Mouse (Mus musculus) heart, embryonic 11.5 days (tissue): ENCODE data around the gene Epha6. TPM values are rescaled to one million over a fixed set of nuclear protein-coding genes. Genes with fewer than 3 reads are reported as not detected.

Source experiments
- ATAC-seq: fragments of 200-750 bp; cut with Nextera tagmentation; replicated peaks from 2 replicates; pipeline ENCODE4 v1.8.0; 2017; ENCODE audit warnings: moderate library complexity; ENCODE audit not compliant: insufficient number of reproducible peaks, low FRiP score, low TSS enrichment
- H3K27ac ChIP-seq: fragments of 300-500 bp; sonication (generic); 2 replicates; pipeline ENCODE4 v1.5.1; 2014; ENCODE audit warnings: mild to moderate bottlenecking, low read depth, low read length
- H3K27me3 ChIP-seq: fragments of 300-500 bp; sonication (generic); 2 replicates; pipeline ENCODE4 v1.6.1; 2014; ENCODE audit warnings: mild to moderate bottlenecking, low read length, mixed read lengths; ENCODE audit not compliant: control insufficient read depth, insufficient read depth
- H3K36me3 ChIP-seq: fragments of 300-500 bp; sonication (generic); 2 replicates; pipeline ENCODE4 v1.6.1; 2014; ENCODE audit warnings: mild to moderate bottlenecking, low read length, moderate library complexity, mixed read lengths; ENCODE audit not compliant: control insufficient read depth, insufficient read depth
- H3K4me1 ChIP-seq: fragments of 300-500 bp; sonication (generic); 2 replicates; pipeline ENCODE4 v1.6.1; 2014; ENCODE audit warnings: low read length; ENCODE audit not compliant: control insufficient read depth, insufficient read depth
- H3K4me2 ChIP-seq: fragments of 300-500 bp; sonication (generic); 2 replicates; pipeline ENCODE4 v1.6.1; 2014; ENCODE audit warnings: mild to moderate bottlenecking, moderate library complexity
- H3K4me3 ChIP-seq: fragments of 300-500 bp; sonication (generic); 2 replicates; pipeline ENCODE4 v1.5.1; 2014; ENCODE audit warnings: low read depth, low read length
- H3K9ac ChIP-seq: fragments of 300-500 bp; sonication (generic); 2 replicates; pipeline ENCODE4 v1.6.1; 2014; ENCODE audit warnings: mild to moderate bottlenecking, low read depth, low read length, moderate library complexity
- H3K9me3 ChIP-seq: fragments of 300-500 bp; sonication (generic); replicated peaks from 2 replicates; pipeline ENCODE4 v1.6.1; 2016; ENCODE audit warnings: low read length; ENCODE audit not compliant: control insufficient read depth
- WGBS: fragments of 180-500 bp; shearing (Covaris S2); extraction: QIAGEN DNeasy Blood & Tissue Kit; methylation state at CpG from one replicate; pipeline ENCODE4 v1.1.7; 2014; ENCODE audit not compliant: insufficient replicate concordance; 5-methylcytosine and 5-hydroxymethylcytosine counted together
- polyA plus RNA-seq: library from polyadenylated mRNA; unstranded; fragments of >200 nt; fragmentation: Nextera tagmentation; extraction: Ambion mirVana; gene quantifications from 2 replicates; pipeline ENCODE4 v1.2.1, GENCODE M21; 2014

Epha6 gene
- polyA plus RNA-seq, 1 experiment from 2014 or later = 0.09 TPM

- H3K36me3 ChIP-seq = no peaks in the 10 kb centered on the region
- WGBS = 76% methylated on average over 2 of the region's 2 CpGs
- ATAC-seq = no peak
- H3K4me2 ChIP-seq = no peak overlapping the region
- no peaks in the 10 kb centered on the region for H3K4me1 ChIP-seq
- no peaks in the 10 kb centered on the region for H3K27me3 ChIP-seq
- H3K9ac ChIP-seq = no peak overlapping the region
- no peaks in the 10 kb centered on the region for H3K9me3 ChIP-seq
- H3K4me3 ChIP-seq = no peak overlapping the region
- H3K27ac ChIP-seq = no peak overlapping the region
Observed at GRCm38 (mm10) chr16:59955731-59956130, 649.6 kb downstream of the Epha6 start.

- ATAC-seq = no peak
- Histone ChIP-seq H3K9me3 (no peaks in the 10 kb centered on the region), H3K4me1 (no peaks in the 10 kb centered on the region), H3K36me3 (no peaks in the 10 kb centered on the region), H3K27me3 (no peaks in the 10 kb centered on the region), H3K4me2 (no peak overlapping the region), H3K9ac (no peak overlapping the region), H3K4me3 (no peak overlapping the region), H3K27ac (no peak overlapping the region)
- 77% methylated on average over 4 of the region's 4 CpGs for WGBS
Observed at GRCm38 (mm10) chr16:59923696-59924095, 681.6 kb downstream of the Epha6 start.

GRCm38 (mm10) chr16:59880073-59880472 is 725.3 kb downstream of the Epha6 start:
- no peak for ATAC-seq
- no peak overlapping the region for H3K4me3 ChIP-seq
- H3K36me3 ChIP-seq = no peaks in the 10 kb centered on the region
- H3K4me2 ChIP-seq = no peak overlapping the region
- no peaks in the 10 kb centered on the region for H3K9me3 ChIP-seq
- no peak overlapping the region for H3K9ac ChIP-seq
- H3K4me1 ChIP-seq = no peaks in the 10 kb centered on the region
- 87% methylated on average over 13 of the region's 13 CpGs for WGBS
- no peaks in the 10 kb centered on the region for H3K27me3 ChIP-seq
- no peak overlapping the region for H3K27ac ChIP-seq

- H3K9me3 ChIP-seq = no peaks in the 10 kb centered on the region
- no peak overlapping the region for H3K4me3 ChIP-seq
- no peaks in the 10 kb centered on the region for H3K36me3 ChIP-seq
- no peak overlapping the region for H3K27ac ChIP-seq
- no peak for ATAC-seq
- no peaks in the 10 kb centered on the region for H3K27me3 ChIP-seq
- no peak overlapping the region for H3K4me2 ChIP-seq
- no peaks in the 10 kb centered on the region for H3K4me1 ChIP-seq
- no peak overlapping the region for H3K9ac ChIP-seq
- WGBS = 88% methylated on average over 3 of the region's 3 CpGs
Observed at GRCm38 (mm10) chr16:59871792-59872191, 733.5 kb downstream of the Epha6 start.

- Histone ChIP-seq H3K27me3 (no peaks in the 10 kb centered on the region), H3K4me3 (no peak overlapping the region), H3K27ac (no peak overlapping the region), H3K9ac (no peak overlapping the region), H3K4me2 (no peak overlapping the region), H3K9me3 (no peaks in the 10 kb centered on the region), H3K36me3 (no peaks in the 10 kb centered on the region), H3K4me1 (no peaks in the 10 kb centered on the region)
- WGBS = 64% methylated on average over 7 of the region's 7 CpGs
- ATAC-seq = no peak
Observed at GRCm38 (mm10) chr16:59854160-59854717, 751.1 kb downstream of the Epha6 start.

- Histone ChIP-seq H3K9me3 (no peaks in the 10 kb centered on the region), H3K4me2 (no peak overlapping the region), H3K4me3 (no peak overlapping the region), H3K4me1 (no peaks in the 10 kb centered on the region), H3K27ac (no peak overlapping the region), H3K27me3 (no peaks in the 10 kb centered on the region), H3K9ac (no peak overlapping the region), H3K36me3 (no peaks in the 10 kb centered on the region)
- ATAC-seq = no peak
- 50% methylated on average over 2 of the region's 2 CpGs for WGBS
Observed at GRCm38 (mm10) chr16:59852689-59853088, 752.6 kb downstream of the Epha6 start.

GRCm38 (mm10) chr16:59846574-59846973 is 758.8 kb downstream of the Epha6 start:
- Histone ChIP-seq H3K4me2 (no peak overlapping the region), H3K4me1 (no peaks in the 10 kb centered on the region), H3K27ac (no peak overlapping the region), H3K9me3 (no peaks in the 10 kb centered on the region), H3K9ac (no peak overlapping the region), H3K36me3 (no peaks in the 10 kb centered on the region), H3K4me3 (no peak overlapping the region), H3K27me3 (no peaks in the 10 kb centered on the region)
- ATAC-seq = no peak
- 11% methylated on average over 3 of the region's 3 CpGs for WGBS

GRCm38 (mm10) chr16:59836778-59837177 is 768.6 kb downstream of the Epha6 start:
- H3K27ac ChIP-seq = no peak overlapping the region
- no peaks in the 10 kb centered on the region for H3K4me1 ChIP-seq
- no peak for ATAC-seq
- no peak overlapping the region for H3K4me2 ChIP-seq
- H3K36me3 ChIP-seq = no peaks in the 10 kb centered on the region
- no peaks in the 10 kb centered on the region for H3K9me3 ChIP-seq
- 80% methylated on average over 4 of the region's 4 CpGs for WGBS
- no peak overlapping the region for H3K4me3 ChIP-seq
- H3K9ac ChIP-seq = no peak overlapping the region
- H3K27me3 ChIP-seq = no peaks in the 10 kb centered on the region

- ATAC-seq = no peak
- no peak overlapping the region for H3K4me2 ChIP-seq
- WGBS = 87% methylated on average over 10 of the region's 10 CpGs
- no peaks in the 10 kb centered on the region for H3K4me1 ChIP-seq
- no peaks in the 10 kb centered on the region for H3K36me3 ChIP-seq
- H3K9me3 ChIP-seq = no peaks in the 10 kb centered on the region
- H3K27me3 ChIP-seq = no peaks in the 10 kb centered on the region
- H3K27ac ChIP-seq = no peak overlapping the region
- no peak overlapping the region for H3K9ac ChIP-seq
- H3K4me3 ChIP-seq = no peak overlapping the region
Observed at GRCm38 (mm10) chr16:59836304-59836703, 769.0 kb downstream of the Epha6 start.
